Comparison of ENCODE assay signal across 8 mouse cellular contexts in genomic region chr6:97463898-97464524, GRCm38 (mm10).
A peak's percentile ranks its signal among the peaks of the same experiment; 100 is the strongest.
DNase-seq lines count a peak whose midpoint lies in the region; ATAC-seq and TF ChIP-seq lines count a peak whose summit lies in the region.

No protein-coding gene starts in this region.

- H3K36me3 ChIP-seq in midbrain, embryonic 12.5 days, result no peaks in the 10 kb centered on the region
- no peaks in the 10 kb centered on the region for H3K36me3 ChIP-seq in midbrain, embryonic 15.5 days (replicated peaks)
- H3K36me3 ChIP-seq in kidney, adult 2 months (ENCODE audit: control insufficient read depth, insufficient read depth, low read length), result no peaks in the 10 kb centered on the region
- no peaks in the 10 kb centered on the region for H3K36me3 ChIP-seq in lung, embryonic 15.5 days

- no peak for ATAC-seq in midbrain, embryonic 12.5 days (ENCODE audit: low FRiP score, low read depth)
- ATAC-seq in midbrain, embryonic 15.5 days (replicated peaks), result no peak
- ATAC-seq in granulocyte monocyte progenitor cell, adult 5-6 weeks (replicated peaks; ENCODE audit: poor library complexity, severe bottlenecking), result peak; percentile 83
- no peak for ATAC-seq in lung, embryonic 15.5 days (ENCODE audit: borderline replicate concordance, extremely low read depth, low FRiP score, low TSS enrichment)

- H3K4me3 ChIP-seq in midbrain, embryonic 12.5 days, result no peak overlapping the region
- H3K4me3 ChIP-seq in midbrain, embryonic 15.5 days, result no peak overlapping the region
- H3K4me3 ChIP-seq in kidney, adult 2 months (ENCODE audit: insufficient read depth, low read depth, low read length), result no peak overlapping the region
- H3K4me3 ChIP-seq in lung, embryonic 15.5 days, result no peak overlapping the region

- H3K4me1 ChIP-seq in midbrain, embryonic 12.5 days, result peaks cover 6% of the 10 kb centered on the region; the same call in 1 of the 2 replicates
- 0 out of 2 replicates have a peak, but pooled peaks cover 3% of the 10 kb centered on the region for H3K4me1 ChIP-seq in midbrain, embryonic 15.5 days
- peaks cover 30% of the 10 kb centered on the region for H3K4me1 ChIP-seq in kidney, adult 2 months (ENCODE audit: control insufficient read depth, insufficient read depth, low read length)
- peaks cover 10% of the 10 kb centered on the region for H3K4me1 ChIP-seq in lung, embryonic 15.5 days

- H3K27me3 ChIP-seq in midbrain, embryonic 12.5 days, result no peaks in the 10 kb centered on the region
- H3K27me3 ChIP-seq in midbrain, embryonic 15.5 days (replicated peaks), result no peaks in the 10 kb centered on the region
- no peaks in the 10 kb centered on the region for H3K27me3 ChIP-seq in kidney, adult 2 months (replicated peaks; ENCODE audit: control insufficient read depth, insufficient read depth, low read length)
- no peaks in the 10 kb centered on the region for H3K27me3 ChIP-seq in lung, embryonic 15.5 days

- 0 out of 2 replicates have a peak overlapping the region, but pooled peaks have one; percentile 5 for H3K27ac ChIP-seq in midbrain, embryonic 12.5 days (replicated peaks)
- no peak overlapping the region for H3K27ac ChIP-seq in midbrain, embryonic 15.5 days
- peak overlapping the region; percentile 99 for H3K27ac ChIP-seq in kidney, adult 2 months (ENCODE audit: insufficient read depth, low read depth, low read length)
- peak overlapping the region; percentile 29; the same call in 1 of the 2 replicates for H3K27ac ChIP-seq in lung, embryonic 15.5 days

- H3K4me2 ChIP-seq in midbrain, embryonic 12.5 days (replicated peaks), result no peak overlapping the region
- H3K4me2 ChIP-seq in midbrain, embryonic 15.5 days, result no peak overlapping the region
- no peak overlapping the region; the same call in 1 of the 2 replicates for H3K4me2 ChIP-seq in lung, embryonic 15.5 days

- TF ChIP-seq CTCF in kidney, adult 2 months (conservative IDR thresholded peaks at IDR 0.05; ENCODE audit: insufficient read depth, insufficient read length, low read depth, low read length), result no peak

- intact Hi-C loops in left cerebral cortex, postnatal 36 days (cut with DNase I), result no loop called here

- no peak overlapping the region for H3K9ac ChIP-seq in midbrain, embryonic 12.5 days (replicated peaks)
- no peak overlapping the region for H3K9ac ChIP-seq in midbrain, embryonic 15.5 days
- no peak overlapping the region for H3K9ac ChIP-seq in lung, embryonic 15.5 days

- H3K9me3 ChIP-seq in midbrain, embryonic 12.5 days, result no peaks in the 10 kb centered on the region
- H3K9me3 ChIP-seq in midbrain, embryonic 15.5 days, result no peaks in the 10 kb centered on the region
- no peaks in the 10 kb centered on the region for H3K9me3 ChIP-seq in lung, embryonic 15.5 days

- peak; percentile 95 for DNase-seq in kidney, adult 2 months
- no peak for DNase-seq in ovary, postnatal 36 days (ENCODE audit: low spot score)
- no peak for DNase-seq in Muller cell, postnatal 12 days (ENCODE audit: inconsistent ontology term)
- DNase-seq in left cerebral cortex, postnatal 36 days (ENCODE audit: low spot score in 2 of 2), result no peak

- WGBS in midbrain, embryonic 12.5 days, result 69% methylated on average over 17 of the region's 17 CpGs
- 71% methylated on average over 17 of the region's 17 CpGs for WGBS in midbrain, embryonic 15.5 days
- WGBS in kidney, adult 2 months, result 23% methylated on average over 17 of the region's 17 CpGs
- 34% methylated on average over 17 of the region's 17 CpGs for WGBS in lung, embryonic 15.5 days

- no peak for TF ChIP-seq POLR2A in kidney, adult 2 months (IDR thresholded peaks at IDR 0.05; ENCODE audit: low read depth, low read length)
